Mouse (Mus musculus): ENCODE data around the gene Dio3.

Dio3 gene

GRCm38 (mm10) chr12:110319696-110320095 lies 40.8 kb downstream of the Dio3 start:
- DNase-seq (ENCODE audit: low spot score in 2 of 2) = no peak

Data from spleen, postnatal 14 days (tissue).